Mouse (Mus musculus) brain, embryonic 14.5 days (tissue): ENCODE measurements around the gene Naa20.

Source experiments
- CTCF ChIP-seq: fragments of 200-500 bp; IDR thresholded peaks from 2 replicates; pipeline ENCODE4 v1.5.1; 2012; ENCODE audit warnings: inconsistent platforms, mild to moderate bottlenecking, moderate library complexity, borderline replicate concordance; ENCODE audit not compliant: insufficient read depth, insufficient read length; ENCODE audit errors: extremely low read depth
- POLR2A ChIP-seq: fragments of 200-500 bp; IDR thresholded peaks from 2 replicates; pipeline ENCODE4 v1.6.1; 2012; ENCODE audit warnings: mild to moderate bottlenecking, inconsistent platforms, borderline replicate concordance; ENCODE audit not compliant: poor library complexity, insufficient read depth, insufficient read length, severe bottlenecking; ENCODE audit errors: extremely low read depth

GRCm38 (mm10) chr2:145934339-145935231, 32.7 kb downstream of the Naa20 start, which contains the start of the genes Cfap61 and Crnkl1:
- TF ChIP-seq CTCF, result no peak
- no peak for TF ChIP-seq POLR2A
